Mouse (Mus musculus) C2C12 (cell line): ENCODE measurements around the gene H2-Ab1. TPM values are rescaled to one million over a fixed set of nuclear protein-coding genes. Genes with fewer than 3 reads are reported as not detected.
"Not testable (repeated sequence)": the region's sequence is repeated elsewhere in the genome, so short reads cannot be mapped to it uniquely, and the experiment has no call there.

Experiments used
- H3K27me3 ChIP-seq: one replicate; pipeline ENCODE4 v1.6.1; 2011; ENCODE audit not compliant: control insufficient read depth, insufficient read depth, insufficient read length
- H3K36me3 ChIP-seq: one replicate; pipeline ENCODE4 v1.6.1; 2011; ENCODE audit not compliant: control insufficient read depth, insufficient read depth
- H3K4me3 ChIP-seq: one replicate; pipeline ENCODE4 v1.5.1; 2011; ENCODE audit warnings: mild to moderate bottlenecking, control low read depth; ENCODE audit not compliant: poor library complexity, insufficient read depth, severe bottlenecking
- H3K79me2 ChIP-seq: one replicate; pipeline ENCODE4 v1.6.1; 2011; ENCODE audit not compliant: control insufficient read depth, insufficient read depth
- H3K79me3 ChIP-seq: one replicate; pipeline ENCODE4 v1.6.1; 2011; ENCODE audit warnings: low read depth, control low read depth
- H3ac ChIP-seq: one replicate; pipeline ENCODE3; 2011; ENCODE audit warnings: low read depth; ENCODE audit not compliant: control insufficient read depth, insufficient read length
- CEBPB ChIP-seq: IDR thresholded peaks from one replicate; pipeline ENCODE4 v1.6.1; 2011; ENCODE audit warnings: low read depth, mild to moderate bottlenecking, control low read depth, moderate library complexity
- CTCF ChIP-seq: IDR thresholded peaks from one replicate; pipeline ENCODE4 v1.5.1; 2011; ENCODE audit not compliant: control insufficient read depth, insufficient read depth, insufficient read length
- FOSL1 ChIP-seq: IDR thresholded peaks from one replicate; pipeline ENCODE4 v1.8.0; 2011; ENCODE audit warnings: mild to moderate bottlenecking, low read length; ENCODE audit not compliant: poor library complexity, insufficient read depth, severe bottlenecking
- MAX ChIP-seq: IDR thresholded peaks from one replicate; pipeline ENCODE4 v1.6.1; 2011; ENCODE audit warnings: mild to moderate bottlenecking, control low read depth
- MYOD1 ChIP-seq: IDR thresholded peaks from one replicate; pipeline ENCODE4 v1.6.1; 2011; ENCODE audit warnings: low read depth; ENCODE audit not compliant: control insufficient read depth, insufficient read length
- MYOG ChIP-seq: IDR thresholded peaks from one replicate; pipeline ENCODE4 v1.6.1; 2011; ENCODE audit not compliant: control insufficient read depth, insufficient read length; ENCODE audit errors: extremely low read depth
- USF1 ChIP-seq: IDR thresholded peaks from one replicate; pipeline ENCODE4 v1.6.1; 2011; ENCODE audit warnings: low read depth, mild to moderate bottlenecking, control low read depth, moderate library complexity
- polyA plus RNA-seq: library from polyadenylated mRNA; unstranded; fragments of >200 nt; fragmentation: generic; extraction: Trizol; gene quantifications from one replicate; pipeline ENCODE4 v1.2.1, GENCODE M21; 2012; ENCODE audit warnings: missing spikeins

Gene H2-Ab1
- polyA plus RNA-seq, 1 experiment = not detected

- Histone ChIP-seq H3K27me3 (peaks cover 43% of the 10 kb centered on the region), H3K79me3 (no peaks in the 10 kb centered on the region), H3K36me3 (no peaks in the 10 kb centered on the region), H3ac (no peak overlapping the region), H3K4me3 (no peak overlapping the region), H3K79me2 (no peaks in the 10 kb centered on the region)
- TF ChIP-seq USF1 (no peak), CEBPB (no peak), MAX (no peak), MYOD1 (no peak), MYOG (no peak), CTCF (no peak)
Observed at GRCm38 (mm10) chr17:34213936-34214335, 43.6 kb upstream of the H2-Ab1 start.

GRCm38 (mm10) chr17:34215176-34215575 is 42.3 kb upstream of the H2-Ab1 start:
- Histone ChIP-seq H3K27me3 (peaks cover 43% of the 10 kb centered on the region), H3ac (no peak overlapping the region), H3K79me3 (no peaks in the 10 kb centered on the region), H3K79me2 (no peaks in the 10 kb centered on the region), H3K4me3 (no peak overlapping the region), H3K36me3 (no peaks in the 10 kb centered on the region)
- no peak for TF ChIP-seq MYOG
- no peak for TF ChIP-seq FOSL1
- no peak for TF ChIP-seq CTCF
- no peak for TF ChIP-seq MAX
- no peak for TF ChIP-seq CEBPB
- no peak for TF ChIP-seq USF1
- TF ChIP-seq MYOD1 = no peak

GRCm38 (mm10) chr17:34217216-34217928 is 40.1 kb upstream of the H2-Ab1 start:
- Histone ChIP-seq H3K79me2 (no peaks in the 10 kb centered on the region), H3K27me3 (peaks cover 43% of the 10 kb centered on the region), H3ac (no peak overlapping the region), H3K79me3 (no peaks in the 10 kb centered on the region), H3K36me3 (no peaks in the 10 kb centered on the region), H3K4me3 (no peak overlapping the region)
- no peak for TF ChIP-seq FOSL1
- TF ChIP-seq MYOG = no peak

GRCm38 (mm10) chr17:34217986-34218385 is 39.5 kb upstream of the H2-Ab1 start:
- H3K27me3 ChIP-seq = peaks cover 43% of the 10 kb centered on the region
- no peak overlapping the region for H3ac ChIP-seq
- H3K36me3 ChIP-seq = no peaks in the 10 kb centered on the region
- H3K79me3 ChIP-seq = no peaks in the 10 kb centered on the region
- TF ChIP-seq MAX (no peak), FOSL1 (no peak), USF1 (no peak), CEBPB (no peak), MYOG (no peak), CTCF (no peak), MYOD1 (no peak)
- no peaks in the 10 kb centered on the region for H3K79me2 ChIP-seq
- H3K4me3 ChIP-seq = no peak overlapping the region

- Histone ChIP-seq H3K27me3 (peaks cover 40% of the 10 kb centered on the region), H3K36me3 (no peaks in the 10 kb centered on the region), H3K79me3 (no peaks in the 10 kb centered on the region), H3K4me3 (no peak overlapping the region), H3ac (no peak overlapping the region), H3K79me2 (no peaks in the 10 kb centered on the region)
- no peak for TF ChIP-seq CTCF
- TF ChIP-seq MYOD1 = no peak
- TF ChIP-seq MAX = no peak
- no peak for TF ChIP-seq MYOG
- no peak for TF ChIP-seq CEBPB
- TF ChIP-seq USF1 = no peak
Observed at GRCm38 (mm10) chr17:34218675-34219074, 38.8 kb upstream of the H2-Ab1 start.

- not testable (repeated sequence) for H3K79me3 ChIP-seq, H3ac ChIP-seq, H3K36me3 ChIP-seq, H3K79me2 ChIP-seq, H3K4me3 ChIP-seq
- H3K27me3 ChIP-seq = peaks cover 35% of the 10 kb centered on the region
Observed at GRCm38 (mm10) chr17:34219096-34219495, 38.4 kb upstream of the H2-Ab1 start.

- H3K36me3 ChIP-seq, H3ac ChIP-seq, H3K4me3 ChIP-seq, H3K79me3 ChIP-seq, H3K79me2 ChIP-seq: not testable (repeated sequence)
- H3K27me3 ChIP-seq = peaks cover 29% of the 10 kb centered on the region
Observed at GRCm38 (mm10) chr17:34219801-34220200, 37.7 kb upstream of the H2-Ab1 start.

GRCm38 (mm10) chr17:34220401-34220800 is 37.1 kb upstream of the H2-Ab1 start:
- H3K79me2 ChIP-seq, H3K79me3 ChIP-seq, H3K36me3 ChIP-seq, H3K4me3 ChIP-seq, H3ac ChIP-seq: not testable (repeated sequence)
- H3K27me3 ChIP-seq = peaks cover 25% of the 10 kb centered on the region
